Mouse (Mus musculus) megakaryocyte, embryonic 14.5 days (primary cell): ENCODE measurements around the gene Cdyl. TPM values are rescaled to one million over a fixed set of nuclear protein-coding genes. Genes with fewer than 3 reads are reported as not detected.

Experiments
- H3K27me3 ChIP-seq: replicated peaks from 2 replicates; pipeline ENCODE3; 2012; ENCODE audit warnings: inconsistent platforms
- H3K36me3 ChIP-seq: replicated peaks from 2 replicates; pipeline ENCODE3; 2012; ENCODE audit warnings: low read length, inconsistent platforms, mixed read lengths
- H3K4me1 ChIP-seq: 2 replicates; pipeline ENCODE4 v1.6.1; 2012; ENCODE audit warnings: inconsistent platforms
- H3K4me3 ChIP-seq: replicated peaks from 2 replicates; pipeline ENCODE3; 2012; ENCODE audit warnings: moderate library complexity, mild to moderate bottlenecking, inconsistent platforms
- H3K9me3 ChIP-seq: 2 replicates; pipeline ENCODE4 v1.6.1; 2012; ENCODE audit warnings: inconsistent platforms
- FLI1 ChIP-seq: IDR thresholded peaks from 2 replicates; pipeline ENCODE4 v1.6.1; 2012; ENCODE audit warnings: low read length, inconsistent platforms, mixed read lengths
- GATA1 ChIP-seq: IDR thresholded peaks from 3 replicates; pipeline ENCODE4 v1.6.1; 2012; ENCODE audit warnings: mixed read lengths, low read length, inconsistent platforms, borderline replicate concordance
- polyA plus RNA-seq: library from polyadenylated mRNA; stranded (reverse); fragments of >175 nt; gene quantifications from 2 replicates; pipeline ENCODE4 v1.2.3, GENCODE M21; 2012; ENCODE audit warnings: low replicate concordance; ENCODE audit not compliant: insufficient read depth

Gene Cdyl
- polyA plus RNA-seq, 1 experiment = 3.2 TPM

GRCm38 (mm10) chr13:35879068-35879467, 219.4 kb downstream of the Cdyl start:
- peaks cover 7% of the 10 kb centered on the region for H3K36me3 ChIP-seq
- TF ChIP-seq FLI1 = no peak
- TF ChIP-seq GATA1 = no peak
- H3K4me1 ChIP-seq = no peaks in the 10 kb centered on the region
- H3K9me3 ChIP-seq = no peaks in the 10 kb centered on the region
- no peak overlapping the region for H3K4me3 ChIP-seq
- peaks cover 21% of the 10 kb centered on the region for H3K27me3 ChIP-seq

- H3K36me3 ChIP-seq = peaks cover 3% of the 10 kb centered on the region
- no peak overlapping the region for H3K4me3 ChIP-seq
- H3K27me3 ChIP-seq = peaks cover 25% of the 10 kb centered on the region
- no peak for TF ChIP-seq FLI1
- no peak for TF ChIP-seq GATA1
- H3K4me1 ChIP-seq = no peaks in the 10 kb centered on the region
- H3K9me3 ChIP-seq = no peaks in the 10 kb centered on the region
Observed at GRCm38 (mm10) chr13:35879519-35879918, 219.9 kb downstream of the Cdyl start.

GRCm38 (mm10) chr13:35880555-35881046, 221.0 kb downstream of the Cdyl start:
- Histone ChIP-seq H3K4me1 (no peaks in the 10 kb centered on the region), H3K4me3 (peak overlapping the region; percentile 1), H3K9me3 (no peaks in the 10 kb centered on the region), H3K27me3 (peaks cover 32% of the 10 kb centered on the region), H3K36me3 (no peaks in the 10 kb centered on the region)
- TF ChIP-seq GATA1 (no peak), FLI1 (no peak)

- Histone ChIP-seq H3K9me3 (peaks cover 21% of the 10 kb centered on the region), H3K27me3 (peaks cover 52% of the 10 kb centered on the region), H3K4me1 (no peaks in the 10 kb centered on the region), H3K4me3 (no peak overlapping the region), H3K36me3 (no peaks in the 10 kb centered on the region)
- TF ChIP-seq FLI1 (no peak), GATA1 (no peak)
Observed at GRCm38 (mm10) chr13:35886121-35886725, 226.6 kb downstream of the Cdyl start.

GRCm38 (mm10) chr13:35892866-35893265, 233.2 kb downstream of the Cdyl start:
- Histone ChIP-seq H3K27me3 (peaks cover 46% of the 10 kb centered on the region), H3K9me3 (peaks cover 35% of the 10 kb centered on the region), H3K4me1 (peaks cover 17% of the 10 kb centered on the region), H3K36me3 (peaks cover 17% of the 10 kb centered on the region), H3K4me3 (no peak overlapping the region)
- no peak for TF ChIP-seq GATA1
- TF ChIP-seq FLI1 = no peak

GRCm38 (mm10) chr13:35905378-35905777, 245.7 kb downstream of the Cdyl start:
- Histone ChIP-seq H3K9me3 (no peaks in the 10 kb centered on the region), H3K4me1 (peaks cover 13% of the 10 kb centered on the region), H3K4me3 (peak overlapping the region; percentile 96), H3K27me3 (no peaks in the 10 kb centered on the region), H3K36me3 (peaks cover 6% of the 10 kb centered on the region)
- TF ChIP-seq FLI1 (no peak), GATA1 (no peak)

- Histone ChIP-seq H3K9me3 (no peaks in the 10 kb centered on the region), H3K4me1 (peaks cover 13% of the 10 kb centered on the region), H3K36me3 (peaks cover 5% of the 10 kb centered on the region), H3K4me3 (peak within 1 kb of the TSS; percentile 96), H3K27me3 (no peaks in the 10 kb centered on the region)
- TF ChIP-seq GATA1 (no peak), FLI1 (no peak)
Observed at GRCm38 (mm10) chr13:35905879-35906481, 246.3 kb downstream of the Cdyl start, which contains the start of gene Rpp40. Gene Rpp40, minus strand, starts transcription at chr13:35906359.

- Histone ChIP-seq H3K27me3 (no peaks in the 10 kb centered on the region), H3K4me1 (peaks cover 5% of the 10 kb centered on the region; the same call in 1 of the 2 replicates), H3K9me3 (peaks cover 17% of the 10 kb centered on the region), H3K4me3 (no peak overlapping the region), H3K36me3 (no peaks in the 10 kb centered on the region)
- TF ChIP-seq FLI1 = no peak
- no peak for TF ChIP-seq GATA1
Observed at GRCm38 (mm10) chr13:35911476-35911875, 251.8 kb downstream of the Cdyl start.

Other genes starting within 250 kb of the Cdyl start
- gene Rpp40, start 246.5 kb downstream of the Cdyl start, polyA plus RNA-seq = 11.5 TPM in 1 of 2 replicates, not detected in the other